Mouse (Mus musculus): ENCODE measurements at regions not wholly inside any gene's neighbourhood (a gene's known extent, or its start where the extent isn't known, plus 50 kb on each side); places are given as distances from the start of the nearest gene placed in this dataset.
"Not testable (repeated sequence)": the region's sequence is repeated elsewhere in the genome, so short reads cannot be mapped to it uniquely, and the experiment has no call there.

DNA sequence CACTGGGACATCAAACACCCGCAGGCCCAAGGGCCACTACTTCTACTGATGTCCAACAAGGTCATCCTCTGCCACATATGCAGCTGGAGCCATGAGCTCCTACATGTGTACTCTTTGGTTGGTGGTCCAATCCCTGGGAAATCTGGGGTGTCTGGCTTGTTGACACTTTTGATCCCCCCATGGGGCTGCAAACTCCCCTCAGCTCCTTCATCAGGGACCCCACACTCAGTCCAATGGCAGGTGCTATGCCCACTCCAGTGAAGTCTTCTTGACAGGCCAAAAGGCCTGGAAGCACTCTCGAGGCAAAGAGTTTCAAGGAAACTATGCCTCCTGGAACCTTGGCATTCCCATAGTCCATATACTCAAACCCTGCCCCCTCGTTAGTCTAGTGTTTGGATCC is 570.8 kb upstream of the Smc2 start:
- intact Hi-C loops (cut with DNase I): no loop called here
- DNase-seq (ENCODE audit: extremely low spot score in 1 of 2, low spot score in 2 of 2): no peak
- TF ChIP-seq CTCF (IDR thresholded peaks at IDR 0.05): no peak
- Histone ChIP-seq H3K27ac (no peak overlapping the region), H3K4me3 (no peak overlapping the region)

DNA sequence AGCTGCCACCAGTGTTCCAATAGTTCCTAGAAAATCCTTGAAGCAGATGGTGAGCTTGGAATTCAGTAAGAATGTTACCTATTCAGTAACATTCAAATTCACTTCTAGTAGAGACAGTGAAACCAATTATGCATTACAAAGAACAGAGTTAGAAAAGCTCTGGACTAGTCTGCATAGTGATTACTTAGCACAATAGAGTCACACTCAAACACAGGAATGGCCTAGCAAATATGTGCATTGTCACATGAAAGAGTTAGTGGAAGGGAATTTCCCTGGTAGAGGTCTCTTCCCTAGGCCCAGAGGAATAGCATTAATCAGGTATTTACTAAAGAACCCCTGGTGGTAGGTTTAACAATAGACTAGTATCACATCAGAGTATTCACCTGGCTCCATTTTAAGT is 570.3 kb upstream of the Smc2 start:
- intact Hi-C loops (cut with DNase I): not testable (repeated sequence)

DNA sequence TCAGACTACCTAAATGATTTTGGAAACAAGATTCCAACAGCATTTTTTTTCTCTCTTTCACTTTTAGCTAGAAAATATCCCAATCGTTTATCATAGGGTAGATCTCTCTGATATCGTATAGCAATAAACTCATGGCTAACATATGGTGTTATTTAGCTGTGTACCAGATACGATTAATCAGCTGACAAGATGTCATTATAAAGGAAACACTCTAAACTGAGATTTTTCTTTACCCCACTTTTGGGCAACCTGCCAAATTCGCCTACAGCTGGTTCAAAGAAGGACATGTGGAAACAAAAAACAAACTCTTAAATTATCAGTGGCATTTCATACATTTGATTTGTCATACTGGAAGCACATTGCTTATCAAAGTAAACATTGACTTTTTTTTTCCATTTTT is 553.6 kb upstream of the Smc2 start:
- no peak for TF ChIP-seq CTCF (IDR thresholded peaks at IDR 0.05)
- peak in 1 of 2 experiments; percentile 13 for DNase-seq (ENCODE audit: extremely low spot score in 1 of 2, low spot score in 2 of 2)
- intact Hi-C loops (cut with DNase I): no loop called here
- H3K4me3 ChIP-seq: no peak overlapping the region
- no peak overlapping the region for H3K27ac ChIP-seq

More for the DNA sequence above, 570.3 kb upstream of the Smc2 start:
- DNase-seq (ENCODE audit: extremely low spot score in 1 of 2, low spot score in 2 of 2); H3K27ac ChIP-seq; H3K4me3 ChIP-seq: not testable (repeated sequence)

DNA sequence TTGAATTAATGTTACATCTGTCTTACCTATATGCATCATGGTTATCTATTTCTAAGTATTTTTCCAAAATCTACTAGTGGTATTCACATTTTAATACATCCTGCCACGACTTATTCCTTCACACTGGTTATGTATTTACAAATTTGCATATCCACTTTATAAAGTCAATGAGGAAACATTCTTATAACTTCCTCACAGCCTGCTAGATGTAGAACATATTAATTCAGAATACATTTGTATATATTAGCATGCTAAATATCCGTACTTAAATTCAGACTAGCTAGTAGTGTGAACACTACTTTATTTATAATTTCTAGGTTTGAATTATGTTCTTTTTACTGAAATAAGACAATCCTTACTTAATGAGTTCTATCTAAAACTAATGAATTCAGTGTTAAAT is 549.8 kb upstream of the Smc2 start:
- no peak overlapping the region for H3K4me3 ChIP-seq
- DNase-seq (ENCODE audit: extremely low spot score in 1 of 2, low spot score in 2 of 2): no peak
- intact Hi-C loops (cut with DNase I): no loop called here
- TF ChIP-seq CTCF (IDR thresholded peaks at IDR 0.05): no peak
- H3K27ac ChIP-seq: no peak overlapping the region

DNA sequence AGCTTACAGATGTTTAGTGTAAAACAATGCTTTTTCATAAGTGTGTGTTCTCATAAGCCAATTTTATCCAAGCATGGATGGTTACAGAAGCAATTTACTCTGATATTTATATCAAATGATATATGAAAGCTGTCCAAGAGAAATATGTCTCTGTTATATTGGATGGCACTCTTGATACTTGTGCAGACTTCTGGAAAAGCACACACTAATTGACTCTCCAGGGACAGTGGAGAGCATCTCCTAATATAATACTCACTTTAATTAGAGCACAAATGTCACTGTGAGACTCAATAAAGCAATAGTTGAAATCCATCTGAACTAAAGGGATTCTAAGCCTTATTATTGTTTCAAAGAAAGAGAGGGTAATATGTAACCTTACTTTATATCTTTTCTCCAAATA is 510.8 kb upstream of the Smc2 start:
- no peak overlapping the region for H3K4me3 ChIP-seq
- DNase-seq (ENCODE audit: extremely low spot score in 1 of 2, low spot score in 2 of 2): no peak
- intact Hi-C loops (cut with DNase I): no loop called here
- H3K27ac ChIP-seq: no peak overlapping the region
- no peak for TF ChIP-seq CTCF (IDR thresholded peaks at IDR 0.05)

DNA sequence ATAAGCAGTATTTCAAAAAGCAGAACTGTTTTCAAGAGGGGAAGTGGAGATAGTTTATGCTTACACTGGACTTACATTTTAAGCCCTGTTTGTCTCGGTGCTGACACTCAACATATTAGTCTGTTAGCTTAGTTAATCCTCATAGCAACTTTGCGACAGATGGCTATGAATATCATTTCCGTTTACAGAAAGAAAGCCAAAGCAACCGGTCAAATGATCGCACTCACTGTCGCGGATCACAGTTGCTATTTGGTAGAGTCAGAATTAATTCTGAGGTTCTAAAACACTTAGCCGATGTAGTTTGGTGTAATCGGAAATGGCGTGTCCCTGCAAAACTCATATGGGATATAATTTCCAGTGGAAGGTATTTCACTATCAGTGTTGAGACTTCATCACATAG is 469.3 kb upstream of the Smc2 start:
- DNase-seq (ENCODE audit: extremely low spot score in 1 of 2, low spot score in 2 of 2): no peak
- intact Hi-C loops (cut with DNase I): no loop called here
- no peak overlapping the region for H3K27ac ChIP-seq
- TF ChIP-seq CTCF (IDR thresholded peaks at IDR 0.05): no peak
- peak overlapping the region; percentile 6; the same call in 1 of the 2 replicates for H3K4me3 ChIP-seq

DNA sequence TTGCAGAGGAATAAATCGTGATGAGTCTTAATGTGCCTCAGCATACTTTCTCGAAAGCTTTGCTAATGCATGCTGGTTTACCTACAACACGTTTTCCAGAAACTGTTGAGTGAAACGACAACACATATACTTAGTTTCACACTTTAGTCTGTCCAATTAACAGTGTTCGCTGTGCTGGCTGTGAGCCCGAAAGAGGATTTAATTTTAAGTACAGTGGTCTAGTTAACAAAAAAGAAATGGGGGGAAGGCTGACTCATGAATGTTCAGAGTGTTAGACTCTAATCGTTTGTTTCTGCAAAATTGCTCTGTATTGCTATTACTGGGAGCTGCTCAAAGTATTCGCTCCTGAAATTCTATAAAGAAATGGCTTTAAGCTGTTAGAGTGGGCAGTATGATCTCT is 460.1 kb upstream of the Smc2 start:
- intact Hi-C loops (cut with DNase I): no loop called here
- no peak for TF ChIP-seq CTCF (IDR thresholded peaks at IDR 0.05)
- peak in 1 of 2 experiments; percentile 11 for DNase-seq (ENCODE audit: extremely low spot score in 1 of 2, low spot score in 2 of 2)

DNA sequence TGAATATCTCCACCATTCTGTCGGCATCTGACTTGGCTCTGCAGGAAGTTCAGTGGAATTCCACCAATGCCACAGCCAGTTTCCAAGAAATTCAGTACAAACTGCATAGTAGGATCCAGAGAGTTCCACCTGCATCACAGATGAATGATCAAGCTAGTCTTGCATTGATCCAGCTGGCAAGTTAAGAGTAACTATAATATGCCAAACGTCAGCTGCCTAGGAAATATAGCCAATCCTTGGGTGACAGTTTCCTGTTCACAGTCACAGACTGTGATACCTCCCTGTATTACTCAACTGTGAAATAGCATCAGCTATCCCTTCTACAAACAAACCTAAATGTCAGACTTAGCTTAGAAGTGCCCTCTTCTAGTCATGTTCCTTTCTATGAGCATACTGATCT is 446.6 kb upstream of the Smc2 start:
- no peak for TF ChIP-seq CTCF (IDR thresholded peaks at IDR 0.05)
- Histone ChIP-seq H3K27ac (no peak overlapping the region), H3K4me3 (no peak overlapping the region)
- no peak for DNase-seq (ENCODE audit: extremely low spot score in 1 of 2, low spot score in 2 of 2)
- intact Hi-C loops (cut with DNase I): no loop called here

More for the DNA sequence above, 460.1 kb upstream of the Smc2 start:
- Histone ChIP-seq H3K27ac (no peak overlapping the region), H3K4me3 (no peak overlapping the region)

DNA sequence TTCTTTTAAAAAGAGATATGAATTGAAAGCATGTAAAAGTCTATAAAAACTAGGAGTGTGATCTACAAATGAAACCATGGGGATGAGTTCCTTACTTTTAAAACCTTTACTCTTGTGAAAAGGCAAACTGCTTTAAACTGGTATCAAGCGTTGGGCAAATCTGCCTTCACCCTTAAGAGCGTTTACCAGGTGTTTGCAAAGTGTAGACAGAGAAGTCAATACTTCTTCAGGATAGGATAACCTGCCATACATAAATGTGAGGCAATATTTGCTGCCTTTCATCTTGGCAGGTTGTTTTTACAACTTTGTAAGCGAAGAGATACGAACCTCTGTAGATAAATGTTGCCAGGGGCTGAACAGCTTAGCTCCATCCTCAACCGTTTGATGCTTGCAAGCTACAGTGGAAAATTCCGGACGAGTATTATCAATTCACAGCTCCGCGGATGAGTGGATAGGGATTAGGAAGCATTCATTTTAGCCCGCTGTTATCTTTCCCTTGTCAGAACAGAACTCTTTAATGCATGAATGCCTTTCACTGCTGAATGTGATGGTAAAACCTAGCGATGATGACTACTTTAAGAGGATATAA is 402.2 kb upstream of the Smc2 start:
- H3K4me3 ChIP-seq: no peak overlapping the region
- no peak overlapping the region for H3K27ac ChIP-seq
- intact Hi-C loops (cut with DNase I): no loop called here
- DNase-seq (ENCODE audit: extremely low spot score in 1 of 2, low spot score in 2 of 2): no peak
- no peak for TF ChIP-seq CTCF (IDR thresholded peaks at IDR 0.05)

DNA sequence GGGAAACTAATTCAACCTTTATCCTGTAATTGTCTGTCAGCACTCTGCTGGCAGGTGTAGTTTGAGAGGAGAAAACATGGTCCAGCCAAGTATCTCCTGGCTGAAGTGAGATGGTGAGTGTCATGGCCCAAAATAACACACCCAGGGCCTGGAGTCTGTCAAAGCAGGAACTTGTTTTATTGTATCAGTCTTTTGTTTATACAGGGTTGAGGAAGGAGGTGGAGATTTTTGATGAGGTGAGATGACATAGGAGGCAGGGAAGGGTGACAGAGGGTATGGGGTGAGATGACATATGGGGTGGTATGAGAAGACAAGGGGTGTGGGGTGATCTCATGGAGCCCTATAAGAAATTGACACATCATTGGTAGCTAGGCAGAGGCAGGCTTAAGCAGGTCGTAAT is 395.6 kb upstream of the Smc2 start:
- TF ChIP-seq CTCF (IDR thresholded peaks at IDR 0.05): no peak
- no peak overlapping the region for H3K4me3 ChIP-seq
- no peak overlapping the region for H3K27ac ChIP-seq
- intact Hi-C loops (cut with DNase I): no loop called here
- no peak for DNase-seq (ENCODE audit: extremely low spot score in 1 of 2, low spot score in 2 of 2)

DNA sequence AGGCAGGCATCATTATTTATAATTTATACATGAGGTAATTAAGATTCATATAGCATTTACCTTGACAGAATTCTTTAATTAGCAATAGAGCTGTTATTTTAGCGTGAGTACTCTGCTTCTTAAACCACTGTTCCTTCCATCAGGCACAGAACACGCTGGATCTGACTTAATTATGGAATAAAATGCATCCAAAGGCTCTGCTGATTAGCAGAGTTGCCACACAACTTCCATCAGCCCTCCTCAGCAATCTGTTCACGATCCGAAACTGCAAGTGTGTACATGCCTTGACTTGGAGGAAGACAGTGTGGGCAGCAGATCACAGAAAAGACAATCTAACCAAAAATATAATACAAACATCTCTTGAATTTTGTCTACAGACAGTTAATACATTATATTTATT is 388.1 kb upstream of the Smc2 start:
- TF ChIP-seq CTCF (IDR thresholded peaks at IDR 0.05): no peak
- intact Hi-C loops (cut with DNase I): no loop called here
- DNase-seq (ENCODE audit: extremely low spot score in 1 of 2, low spot score in 2 of 2): no peak
- Histone ChIP-seq H3K27ac (no peak overlapping the region), H3K4me3 (no peak overlapping the region)

DNA sequence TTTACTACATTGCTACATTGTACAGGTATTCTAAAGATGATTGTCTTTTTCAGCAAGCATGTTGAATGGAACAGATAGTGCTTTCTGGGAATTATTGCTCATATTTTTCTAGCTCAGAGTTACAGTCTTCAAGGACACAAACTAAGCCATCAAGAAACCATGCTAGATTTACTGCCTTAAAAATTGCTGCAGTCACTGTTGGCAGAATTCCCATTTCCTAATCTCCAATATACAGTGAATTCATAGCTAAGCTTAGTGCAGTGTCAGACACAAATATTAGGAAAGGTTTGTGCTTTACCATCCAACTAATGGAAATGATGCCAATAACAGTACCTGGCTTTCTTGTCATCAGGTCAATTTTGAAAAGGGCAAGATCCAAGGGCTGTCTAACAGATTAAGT is 383.0 kb upstream of the Smc2 start:
- no peak for DNase-seq (ENCODE audit: extremely low spot score in 1 of 2, low spot score in 2 of 2)
- no peak overlapping the region for H3K4me3 ChIP-seq
- intact Hi-C loops (cut with DNase I): no loop called here
- H3K27ac ChIP-seq: no peak overlapping the region
- TF ChIP-seq CTCF (IDR thresholded peaks at IDR 0.05): no peak

DNA sequence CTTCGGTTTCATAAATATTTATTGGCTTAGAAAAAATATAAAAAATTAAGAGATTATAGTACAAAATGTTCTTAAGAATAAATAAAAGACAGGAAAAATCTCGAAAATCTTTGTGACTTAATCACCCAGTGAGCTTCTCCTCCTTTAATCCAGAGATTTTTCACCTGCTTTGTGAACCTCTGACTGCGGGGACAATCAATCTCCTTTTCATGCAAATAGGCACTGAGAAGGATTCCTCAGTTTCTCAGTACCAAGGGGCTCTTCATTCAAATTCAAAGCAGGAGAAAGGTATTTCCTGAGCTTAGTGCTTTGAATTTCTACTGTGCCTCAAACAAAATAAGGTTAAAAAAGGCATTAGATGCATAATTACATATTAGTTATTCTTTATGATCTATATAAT is 379.0 kb upstream of the Smc2 start:
- DNase-seq (ENCODE audit: extremely low spot score in 1 of 2, low spot score in 2 of 2): no peak
- Histone ChIP-seq H3K4me3 (no peak overlapping the region), H3K27ac (no peak overlapping the region)
- TF ChIP-seq CTCF (IDR thresholded peaks at IDR 0.05): no peak
- intact Hi-C loops (cut with DNase I): no loop called here
